Mouse (Mus musculus): Measurements from ENCODE around the gene Jmjd8.

GRCm38 (mm10) chr17:25880913-25881641 lies 52.4 kb downstream of the Jmjd8 start:
- TF ChIP-seq POLR2A (IDR thresholded peaks at IDR 0.05; ENCODE audit: insufficient read depth, low read depth, low read length): no peak
- TF ChIP-seq CTCF (IDR thresholded peaks at IDR 0.05; ENCODE audit: insufficient read depth, low read depth, low read length): no peak

Measured in olfactory bulb, adult 2 months (tissue).